Comparison of ENCODE assay signal across 19 mouse cellular contexts in the genomic region with DNA sequence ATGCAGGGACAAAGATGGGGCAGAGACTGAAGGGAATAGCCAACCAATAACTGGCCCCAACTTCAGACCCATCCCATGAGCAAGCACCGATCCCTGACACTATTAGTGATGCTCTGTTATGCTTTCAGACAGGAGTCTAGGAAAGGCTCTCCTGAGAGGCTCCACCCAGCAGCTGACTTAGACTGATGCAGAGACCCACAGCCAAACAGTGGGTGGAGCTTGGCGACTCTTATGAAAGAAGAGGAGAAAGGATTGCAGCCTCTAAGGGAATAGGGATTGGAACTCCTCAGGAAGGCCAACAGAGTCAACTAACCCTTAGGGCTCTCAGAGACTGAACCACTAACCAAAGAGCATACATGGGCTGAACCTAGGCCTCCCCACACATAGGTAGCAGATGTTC. TPM values are rescaled to one million over a fixed set of nuclear protein-coding genes. Genes with fewer than 3 reads are reported as not detected.
DNase-seq lines count a peak whose midpoint lies in the region.
"Had no signal": no experiment of that assay in that cellular context is flagged by ENCODE, and none has a peak within 500 bp of the region (broad histone marks: within the 10 kb centered on the region; RNA-seq: fewer than 3 reads in every experiment).

No protein-coding gene starts in this region.

- peak; percentile 16 for DNase-seq in adrenal gland, postnatal 14 days
- DNase-seq in adrenal gland, adult 8-10 months: no peak
- DNase-seq in gastrocnemius, postnatal 14 days: peak; percentile 27
- DNase-seq in gastrocnemius, postnatal 4 days (ENCODE audit: low spot score in 2 of 2): no peak
- DNase-seq in 3T3-L1 (ENCODE audit: low read depth, low spot score) (peak; percentile 72), ZHBTc4 (ENCODE audit: low read depth, low spot score) (peak; percentile 32)
- no peak for DNase-seq in layer of hippocampus, postnatal 10 days (ENCODE audit: low spot score in 2 of 2)
- DNase-seq: adrenal gland, postnatal 25 days; cerebellum, adult 11-12 months; cerebellum, adult 8-10 months; cerebellum, postnatal 10 days; cerebellum, postnatal 36 days; embryo, embryonic 11 days; heart, postnatal 4 days; kidney, adult 18-20 months had no signal

- intact Hi-C loops in gastrocnemius, postnatal 14 days (cut with DNase I; ENCODE audit: low total_unique reads): no loop called here

RNA-seq across cellular contexts. Expression of a gene that starts 33.2 kb away (rescaled TPM):
- total RNA-seq in adrenal gland, postnatal 14 days (2021): not detected in 2 replicates
- not detected for total RNA-seq in adrenal gland, adult 8-10 months (2022)
- total RNA-seq in gastrocnemius, postnatal 14 days (2021): not detected
- total RNA-seq in gastrocnemius, postnatal 4 days (2021): not detected
- total RNA-seq in layer of hippocampus, postnatal 10 days (2021): not detected
- total RNA-seq: adrenal gland, postnatal 25 days; heart, adult 18-20 months; heart, postnatal 10 days; heart, postnatal 4 days; hindbrain, postnatal 0 days; MEL had no signal

RNA-seq across cellular contexts. Expression of a gene that starts 49.3 kb away (rescaled TPM):
- 0.15 and 0.60 TPM in 2 replicates for total RNA-seq in adrenal gland, postnatal 14 days (2021)
- total RNA-seq in adrenal gland, adult 8-10 months (2022): under 1 TPM in 3 of 4 experiments, not detected in 1; 0.27 to 0.43 (median 0.28) TPM
- total RNA-seq in gastrocnemius, postnatal 14 days (2021): under 1 TPM; 0.16 to 0.22 TPM
- total RNA-seq in gastrocnemius, postnatal 4 days (2021): under 1 TPM; 0.17 to 0.57 TPM
- total RNA-seq in layer of hippocampus, postnatal 10 days (2021): under 1 TPM; 0.38 to 0.39 TPM
- total RNA-seq: MEL had no signal

RNA-seq across cellular contexts. Expression of a gene that starts 49.5 kb away (rescaled TPM):
- total RNA-seq in adrenal gland, postnatal 14 days (2021): 251 and 259 TPM in 2 replicates
- total RNA-seq in adrenal gland, adult 8-10 months (2022): 100 to 1,000 TPM; 239 to 338 (median 269) TPM
- total RNA-seq in gastrocnemius, postnatal 14 days (2021): 100 to 1,000 TPM; 642 to 667 TPM
- total RNA-seq in gastrocnemius, postnatal 4 days (2021): 100 to 1,000 TPM; 247 to 274 TPM
- total RNA-seq in layer of hippocampus, postnatal 10 days (2021): 100 to 1,000 TPM; 253 to 269 TPM

Comparison
In these comparisons a context has a peak if more than half of its experiments do, and no peak if none do; other contexts are left out.
1. DNase-seq: peak in adrenal gland, postnatal 14 days (single experiment), gastrocnemius, postnatal 14 days (single experiment), 3T3-L1 (single experiment) and ZHBTc4 (single experiment); none in adrenal gland, adult 8-10 months (single experiment), gastrocnemius, postnatal 4 days (0 of 2) and layer of hippocampus, postnatal 10 days (0 of 2).